Mouse (Mus musculus) lung, postnatal 0 days (tissue): ENCODE data around the gene Pfn1.

Experiments
- CTCF ChIP-seq: IDR thresholded peaks from 2 replicates; pipeline ENCODE4 v1.5.1; 2016; ENCODE audit warnings: antibody characterized with exemption, mild to moderate bottlenecking
- EP300 ChIP-seq: IDR thresholded peaks from 2 replicates; pipeline ENCODE4 v1.6.1; 2016; ENCODE audit warnings: antibody characterized with exemption, mild to moderate bottlenecking, control low read depth

DNA sequence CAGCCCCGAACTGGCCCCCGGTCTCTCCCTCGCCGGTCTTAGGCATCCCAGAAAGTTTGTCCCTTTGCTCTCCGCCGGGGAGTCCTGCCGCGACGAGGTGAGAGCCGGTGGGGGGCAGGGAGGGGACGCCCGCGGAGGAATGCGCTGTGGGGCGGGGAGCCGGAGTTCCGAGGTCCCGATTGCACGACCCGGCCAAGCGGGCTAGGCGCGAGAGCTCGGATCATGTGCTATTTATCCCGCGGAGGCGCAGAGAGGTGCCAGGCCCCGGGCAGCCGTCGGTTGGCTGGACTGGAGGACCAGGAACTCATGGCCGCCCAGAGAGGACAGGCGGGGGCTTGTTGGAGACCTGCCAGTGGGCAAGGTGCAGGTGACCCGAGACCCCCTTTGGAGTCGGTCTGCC, 46.2 kb upstream of the Pfn1 start:
- TF ChIP-seq CTCF (no peak), EP300 (no peak)
